Mouse (Mus musculus): Measurements from ENCODE around the gene Hist1h1d. TPM values are rescaled to one million over a fixed set of nuclear protein-coding genes. Genes with fewer than 3 reads are reported as not detected.

The Hist1h1d gene
- total RNA-seq (2012; rRNA removed) (115 and 134 TPM in 2 replicates), polyA plus RNA-seq (2012; ENCODE audit: insufficient read depth in 1 of 2, insufficient read length in 2 of 2, low read depth in 1 of 2, low replicate concordance in 2 of 2, missing spikeins in 1 of 2) (under 1 TPM in 1 of 2 experiments, not detected in 1; 0.24 TPM)

DNA sequence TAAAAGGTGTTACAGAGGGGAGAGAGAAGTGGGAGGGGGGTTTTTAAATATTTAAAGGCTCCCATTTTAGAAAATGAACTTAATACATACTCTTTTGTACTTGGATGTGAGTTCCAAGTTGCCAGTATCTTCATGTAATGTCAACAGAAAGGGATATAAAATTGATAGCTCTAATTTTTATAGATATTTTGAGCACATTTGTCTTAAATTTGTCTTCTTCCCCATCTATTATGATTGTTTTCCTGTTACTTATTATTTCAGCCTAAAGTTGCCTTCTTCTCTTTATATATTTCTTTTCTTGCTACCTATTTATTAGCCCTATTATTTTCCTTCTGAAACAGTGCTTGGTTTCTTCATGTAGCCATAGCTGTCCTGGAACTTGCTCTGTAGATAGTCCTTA is at the start of gene Hist1h1d:
TSS of gene Hist1h1d (plus strand) at position 301 of the 400 bp plus-strand sequence.
- H3K9me3 ChIP-seq (replicated peaks; ENCODE audit: insufficient read depth, low read length), result no peaks in the 10 kb centered on the region
- TF ChIP-seq MAFK (IDR thresholded peaks at IDR 0.05; ENCODE audit: borderline replicate concordance, low read depth, low read length) (no peak), MXI1 (IDR thresholded peaks at IDR 0.05; ENCODE audit: low read depth, low read length) (no peak), RAD21 (IDR thresholded peaks at IDR 0.05; ENCODE audit: low read depth, low read length) (no peak), MYC (IDR thresholded peaks at IDR 0.05; ENCODE audit: low read depth, low read length) (no peak), NRF1 (IDR thresholded peaks at IDR 0.05; ENCODE audit: insufficient read depth, low read depth, low read length, poor library complexity, severe bottlenecking) (no peak)

DNA sequence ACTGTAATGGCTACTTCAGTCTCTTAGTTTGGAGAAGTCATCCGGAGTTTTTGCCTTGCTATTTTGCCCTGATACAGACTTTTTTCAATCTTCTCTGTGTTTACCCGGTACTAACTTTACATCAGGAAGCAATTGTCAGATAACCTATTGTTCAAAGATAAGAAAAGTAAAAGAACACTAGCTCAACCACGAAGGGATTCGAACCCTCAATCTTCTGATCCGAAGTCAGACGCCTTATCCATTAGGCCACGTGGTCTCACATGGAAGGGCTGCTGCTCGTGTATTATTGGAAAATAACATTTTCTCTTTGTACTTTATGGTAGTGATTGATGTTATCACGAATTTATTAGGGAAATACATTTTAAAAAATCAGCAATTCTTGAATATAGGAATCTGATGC is 49.3 kb upstream of the Hist1h1d start:
- Histone ChIP-seq H3K27ac (ENCODE audit: control insufficient read depth, low read depth, low read length) (no peak overlapping the region), H3K27me3 (ENCODE audit: control insufficient read depth in 1 of 2, insufficient read depth in 2 of 2, low read length in 2 of 2) (no peaks in the 10 kb centered on the region), H3K4me1 (ENCODE audit: control insufficient read depth in 1 of 2, insufficient read depth in 2 of 2, low read length in 2 of 2) (peaks cover 0 to 10% of the 10 kb centered on the region in 2 experiments; a peak in 1 of 4 replicates), H3K36me3 (ENCODE audit: control insufficient read depth in 1 of 2, insufficient read depth in 2 of 2, low read length in 2 of 2) (peaks cover 0 to 12% of the 10 kb centered on the region in 2 experiments; a peak in 2 of 4 replicates), H3K79me2 (ENCODE audit: control insufficient read depth, insufficient read depth, low read length, poor library complexity) (no peaks in the 10 kb centered on the region), H3K9ac (ENCODE audit: control insufficient read depth, low read depth, low read length, poor library complexity, severe bottlenecking) (no peak overlapping the region), H3K9me3 (replicated peaks; ENCODE audit: insufficient read depth, low read length) (no peaks in the 10 kb centered on the region), H3K4me3 (ENCODE audit: control insufficient read depth in 1 of 2, insufficient read depth in 1 of 2, low read depth in 2 of 2, low read length in 2 of 2) (peak overlapping the region; percentile 4 to 28)
- TF ChIP-seq GATA1 (IDR thresholded peaks at IDR 0.05; ENCODE audit: low read depth, low read length) (peak; percentile 96), MYB (IDR thresholded peaks at IDR 0.05; ENCODE audit: low read depth, low read length) (no peak), TBP (IDR thresholded peaks at IDR 0.05; ENCODE audit: low read depth, low read length) (peak; percentile 100), RAD21 (IDR thresholded peaks at IDR 0.05; ENCODE audit: low read depth, low read length) (no peak)
- peak; percentile 83 for DNase-seq (ENCODE audit: low read depth, low spot score)

More for the DNA sequence above, at the start of gene Hist1h1d:
- peak within 1 kb of the TSS; percentile 100 for H3K27ac ChIP-seq (ENCODE audit: control insufficient read depth, low read depth, low read length)
- H3K27me3 ChIP-seq (ENCODE audit: control insufficient read depth in 1 of 2, insufficient read depth in 2 of 2, low read length in 2 of 2), result no peaks in the 10 kb centered on the region
- H3K4me3 ChIP-seq (ENCODE audit: control insufficient read depth in 1 of 2, insufficient read depth in 1 of 2, low read depth in 2 of 2, low read length in 2 of 2), result peak within 1 kb of the TSS in 1 of 2 experiments; percentile 35; a peak in 2 of 4 replicates
- H3K9ac ChIP-seq (ENCODE audit: control insufficient read depth, low read depth, low read length, poor library complexity, severe bottlenecking), result peak within 1 kb of the TSS; percentile 93
- H3K4me1 ChIP-seq (ENCODE audit: control insufficient read depth in 1 of 2, insufficient read depth in 2 of 2, low read length in 2 of 2), result peaks cover 0 to 11% of the 10 kb centered on the region in 2 experiments; a peak in 1 of 4 replicates
- DNase-seq (ENCODE audit: low read depth, low spot score), result no peak
- peaks cover 3% of the 10 kb centered on the region; the same call in 1 of the 2 replicates for H3K79me2 ChIP-seq (ENCODE audit: control insufficient read depth, insufficient read depth, low read length, poor library complexity)
- H3K36me3 ChIP-seq (ENCODE audit: control insufficient read depth in 1 of 2, insufficient read depth in 2 of 2, low read length in 2 of 2), result peaks cover 0 to 46% of the 10 kb centered on the region in 2 experiments; a peak in 2 of 4 replicates

DNA sequence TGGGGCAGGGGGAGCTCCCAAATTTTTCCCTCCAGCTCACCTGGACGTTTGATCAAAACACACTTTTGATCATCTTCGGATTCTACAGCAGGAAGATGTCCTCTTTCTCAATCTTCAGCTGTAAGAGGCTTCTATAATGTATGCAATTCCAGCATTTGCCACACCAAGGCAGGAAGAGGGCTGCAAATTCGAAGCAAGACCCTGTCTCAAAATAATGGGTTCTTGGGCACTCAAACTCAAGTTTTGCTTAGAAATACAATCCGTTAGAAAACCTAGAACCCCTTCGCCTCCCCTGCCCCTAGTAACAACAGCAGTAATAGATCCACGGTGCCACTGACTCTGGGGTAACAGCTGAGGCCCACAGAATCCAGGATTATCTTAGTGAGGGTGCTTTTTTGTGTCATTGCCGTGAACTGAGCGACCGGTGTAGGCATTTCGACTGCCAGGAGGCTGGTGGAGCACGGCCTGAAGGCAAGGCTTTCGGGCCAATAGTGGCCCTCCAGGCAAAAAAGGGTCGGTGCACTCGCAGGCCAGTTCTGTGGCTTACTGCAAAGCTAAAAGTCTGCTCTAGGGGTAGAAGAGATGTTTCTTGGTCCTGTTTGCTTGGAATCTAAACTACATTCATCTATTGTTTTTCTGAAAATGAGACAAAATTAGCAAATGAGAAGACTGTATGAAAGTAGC is 47.3 kb upstream of the Hist1h1d start:
- Histone ChIP-seq H3K36me3 (ENCODE audit: control insufficient read depth in 1 of 2, insufficient read depth in 2 of 2, low read length in 2 of 2) (peaks cover 0 to 12% of the 10 kb centered on the region in 2 experiments; a peak in 2 of 4 replicates), H3K79me2 (ENCODE audit: control insufficient read depth, insufficient read depth, low read length, poor library complexity) (no peaks in the 10 kb centered on the region), H3K9me3 (replicated peaks; ENCODE audit: insufficient read depth, low read length) (no peaks in the 10 kb centered on the region), H3K9ac (ENCODE audit: control insufficient read depth, low read depth, low read length, poor library complexity, severe bottlenecking) (peak overlapping the region; percentile 64), H3K27ac (ENCODE audit: control insufficient read depth, low read depth, low read length) (peak overlapping the region; percentile 31), H3K27me3 (ENCODE audit: control insufficient read depth in 1 of 2, insufficient read depth in 2 of 2, low read length in 2 of 2) (no peaks in the 10 kb centered on the region), H3K4me1 (ENCODE audit: control insufficient read depth in 1 of 2, insufficient read depth in 2 of 2, low read length in 2 of 2) (peaks cover 0 to 10% of the 10 kb centered on the region in 2 experiments; a peak in 1 of 4 replicates), H3K4me3 (ENCODE audit: control insufficient read depth in 1 of 2, insufficient read depth in 1 of 2, low read depth in 2 of 2, low read length in 2 of 2) (peak overlapping the region; percentile 57 to 66)
- DNase-seq (ENCODE audit: low read depth, low spot score), result peak; percentile 79
- TF ChIP-seq NRF1 (IDR thresholded peaks at IDR 0.05; ENCODE audit: insufficient read depth, low read depth, low read length, poor library complexity, severe bottlenecking), result no peak
- no peak for TF ChIP-seq ZKSCAN1 (IDR thresholded peaks at IDR 0.05; ENCODE audit: low read depth, low read length)
- TF ChIP-seq ELF1 (IDR thresholded peaks at IDR 0.05; ENCODE audit: low read depth, low read length), result no peak
- TF ChIP-seq UBTF (IDR thresholded peaks at IDR 0.05; ENCODE audit: borderline replicate concordance, insufficient read depth, low read depth, low read length), result peak; percentile 69; the same call in 1 of the 2 replicates
- TF ChIP-seq CTCF (IDR thresholded peaks at IDR 0.05 in 2 of 3, conservative IDR thresholded peaks at IDR 0.05 in 1 of 3; ENCODE audit: control insufficient read depth in 1 of 3, insufficient read depth in 1 of 3, low read depth in 2 of 3, low read length in 3 of 3, poor library complexity in 1 of 3, severe bottlenecking in 1 of 3), result no peak
- no peak for TF ChIP-seq MAX (IDR thresholded peaks at IDR 0.05; ENCODE audit: low read length)
- no peak for TF ChIP-seq KAT2A (conservative IDR thresholded peaks at IDR 0.05; ENCODE audit: low read depth, low read length)
